Mouse (Mus musculus): Measurements from ENCODE around the gene Sema4d. TPM values are rescaled to one million over a fixed set of nuclear protein-coding genes. Genes with fewer than 3 reads are reported as not detected.
"Not testable (repeated sequence)": the region's sequence is repeated elsewhere in the genome, so short reads cannot be mapped to it uniquely, and the experiment has no call there.

Gene Sema4d
- polyA plus RNA-seq, 1 experiment from 2014 or later = 24.6 TPM

DNA sequence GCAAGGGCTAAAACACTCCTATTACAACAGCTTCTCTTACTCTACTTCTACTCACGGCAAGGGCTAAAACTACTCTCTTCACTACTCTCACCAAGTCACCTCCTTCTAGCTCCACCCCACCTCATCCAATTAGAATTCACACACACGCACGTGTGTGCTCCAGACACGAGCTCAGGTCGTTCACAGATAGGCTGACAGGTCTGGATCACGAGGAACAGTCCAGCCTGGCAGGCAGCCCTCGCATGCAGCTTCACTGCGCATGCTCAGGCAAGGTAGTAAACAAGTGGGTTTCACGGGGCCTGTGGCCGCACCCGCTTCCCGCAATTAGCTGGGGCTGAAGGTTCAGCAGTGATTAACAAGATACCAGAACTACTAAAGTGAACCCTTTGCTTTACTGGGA, 125.4 kb downstream of the Sema4d start:
- peaks cover 29% of the 10 kb centered on the region for H3K36me3 ChIP-seq (ENCODE audit: control insufficient read depth, insufficient read depth)
- not testable (repeated sequence) for H3K9ac ChIP-seq (replicated peaks; ENCODE audit: low read depth, low read length); H3K27me3 ChIP-seq (replicated peaks; ENCODE audit: control insufficient read depth, insufficient read depth, low read length); H3K4me2 ChIP-seq (ENCODE audit: low read length); H3K27ac ChIP-seq (ENCODE audit: low read length); H3K9me3 ChIP-seq (ENCODE audit: control insufficient read depth, low read length); H3K4me3 ChIP-seq (replicated peaks; ENCODE audit: low read length); H3K4me1 ChIP-seq (replicated peaks; ENCODE audit: control insufficient read depth, insufficient read depth, low read length); ATAC-seq
- 91% methylated on average over 12 of the region's 12 CpGs for WGBS

DNA sequence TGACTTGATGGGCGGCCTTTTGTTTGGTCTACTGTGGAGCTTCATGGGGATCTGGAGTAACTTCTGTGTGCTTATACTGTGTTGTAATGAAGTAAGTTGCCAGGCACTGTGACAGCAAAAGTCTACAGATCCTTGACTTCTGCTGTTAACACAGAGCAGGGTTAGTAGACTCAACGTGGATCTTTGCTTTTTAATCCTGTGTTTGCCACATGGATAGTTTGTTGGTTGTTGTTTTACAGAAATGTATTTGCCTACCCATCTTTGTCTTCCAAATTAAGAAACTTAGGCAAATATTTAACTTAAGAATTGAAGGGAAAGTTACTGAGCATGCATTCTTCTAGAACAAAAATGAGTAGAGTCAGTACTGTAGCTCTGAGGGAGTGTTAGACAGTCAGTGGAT, 130.0 kb downstream of the Sema4d start:
- Histone ChIP-seq H3K9ac (replicated peaks; ENCODE audit: low read depth, low read length) (no peak overlapping the region), H3K9me3 (ENCODE audit: control insufficient read depth, low read length) (no peaks in the 10 kb centered on the region), H3K4me3 (replicated peaks; ENCODE audit: low read length) (no peak overlapping the region), H3K27me3 (replicated peaks; ENCODE audit: control insufficient read depth, insufficient read depth, low read length) (no peaks in the 10 kb centered on the region), H3K36me3 (ENCODE audit: control insufficient read depth, insufficient read depth) (peaks cover 41% of the 10 kb centered on the region), H3K4me2 (ENCODE audit: low read length) (no peak overlapping the region), H3K4me1 (replicated peaks; ENCODE audit: control insufficient read depth, insufficient read depth, low read length) (no peaks in the 10 kb centered on the region), H3K27ac (ENCODE audit: low read length) (no peak overlapping the region)
- 97% methylated on average over 2 of the region's 2 CpGs for WGBS
- ATAC-seq = no peak

DNA sequence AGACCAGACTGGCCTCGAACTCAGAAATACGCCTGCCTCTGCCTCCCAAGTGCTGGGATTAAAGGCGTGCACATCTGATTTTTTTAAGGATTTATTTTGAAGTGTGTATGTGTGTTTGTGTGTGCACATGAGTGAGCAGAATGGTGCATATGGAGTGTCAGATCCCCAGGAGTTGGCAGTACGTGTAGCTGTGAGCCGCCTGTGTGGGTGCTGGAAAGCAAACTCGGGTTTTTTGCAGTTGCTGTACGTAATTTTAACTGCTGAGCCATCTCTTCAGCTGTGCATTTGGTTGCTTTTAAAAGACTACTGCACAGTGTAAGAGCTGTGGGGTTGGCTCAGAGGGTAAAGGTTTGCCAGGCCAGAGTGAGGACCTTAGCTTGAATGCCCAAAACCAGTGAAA, 134.0 kb downstream of the Sema4d start:
- Histone ChIP-seq H3K4me3 (replicated peaks; ENCODE audit: low read length) (no peak overlapping the region), H3K9ac (replicated peaks; ENCODE audit: low read depth, low read length) (no peak overlapping the region), H3K27ac (ENCODE audit: low read length) (no peak overlapping the region), H3K36me3 (ENCODE audit: control insufficient read depth, insufficient read depth) (peaks cover 37% of the 10 kb centered on the region), H3K9me3 (ENCODE audit: control insufficient read depth, low read length) (no peaks in the 10 kb centered on the region), H3K4me1 (replicated peaks; ENCODE audit: control insufficient read depth, insufficient read depth, low read length) (no peaks in the 10 kb centered on the region), H3K4me2 (ENCODE audit: low read length) (no peak overlapping the region), H3K27me3 (replicated peaks; ENCODE audit: control insufficient read depth, insufficient read depth, low read length) (no peaks in the 10 kb centered on the region)
- ATAC-seq = no peak
- 85% methylated on average over 7 of the region's 7 CpGs for WGBS

DNA sequence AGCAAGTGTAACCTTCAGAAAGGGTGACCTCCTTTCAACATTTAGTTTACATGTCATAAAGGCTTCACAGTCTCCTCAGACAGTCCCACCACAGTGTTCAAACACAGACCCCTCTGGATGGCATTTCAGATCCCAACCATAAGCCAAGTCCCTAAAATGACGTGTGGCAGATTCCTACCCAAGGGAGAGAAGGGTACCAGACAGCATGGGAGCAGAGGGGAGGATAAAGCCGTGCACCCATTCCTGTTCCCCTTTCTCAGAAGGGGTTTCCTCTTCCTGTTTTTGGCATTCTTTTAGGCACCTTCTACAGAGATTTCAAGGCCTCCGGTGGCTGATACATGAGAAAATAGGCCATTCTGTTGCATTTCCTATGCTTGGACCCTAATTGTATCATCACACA, 135.5 kb downstream of the Sema4d start:
- Histone ChIP-seq H3K4me2 (ENCODE audit: low read length) (no peak overlapping the region), H3K27me3 (replicated peaks; ENCODE audit: control insufficient read depth, insufficient read depth, low read length) (no peaks in the 10 kb centered on the region), H3K4me1 (replicated peaks; ENCODE audit: control insufficient read depth, insufficient read depth, low read length) (peaks cover under 1% of the 10 kb centered on the region; the same call in 1 of the 2 replicates), H3K9me3 (ENCODE audit: control insufficient read depth, low read length) (no peaks in the 10 kb centered on the region), H3K9ac (replicated peaks; ENCODE audit: low read depth, low read length) (no peak overlapping the region), H3K4me3 (replicated peaks; ENCODE audit: low read length) (no peak overlapping the region), H3K36me3 (ENCODE audit: control insufficient read depth, insufficient read depth) (peaks cover 31% of the 10 kb centered on the region), H3K27ac (ENCODE audit: low read length) (no peak overlapping the region)
- WGBS = 95% methylated on average over 3 of the region's 3 CpGs
- ATAC-seq = no peak

DNA sequence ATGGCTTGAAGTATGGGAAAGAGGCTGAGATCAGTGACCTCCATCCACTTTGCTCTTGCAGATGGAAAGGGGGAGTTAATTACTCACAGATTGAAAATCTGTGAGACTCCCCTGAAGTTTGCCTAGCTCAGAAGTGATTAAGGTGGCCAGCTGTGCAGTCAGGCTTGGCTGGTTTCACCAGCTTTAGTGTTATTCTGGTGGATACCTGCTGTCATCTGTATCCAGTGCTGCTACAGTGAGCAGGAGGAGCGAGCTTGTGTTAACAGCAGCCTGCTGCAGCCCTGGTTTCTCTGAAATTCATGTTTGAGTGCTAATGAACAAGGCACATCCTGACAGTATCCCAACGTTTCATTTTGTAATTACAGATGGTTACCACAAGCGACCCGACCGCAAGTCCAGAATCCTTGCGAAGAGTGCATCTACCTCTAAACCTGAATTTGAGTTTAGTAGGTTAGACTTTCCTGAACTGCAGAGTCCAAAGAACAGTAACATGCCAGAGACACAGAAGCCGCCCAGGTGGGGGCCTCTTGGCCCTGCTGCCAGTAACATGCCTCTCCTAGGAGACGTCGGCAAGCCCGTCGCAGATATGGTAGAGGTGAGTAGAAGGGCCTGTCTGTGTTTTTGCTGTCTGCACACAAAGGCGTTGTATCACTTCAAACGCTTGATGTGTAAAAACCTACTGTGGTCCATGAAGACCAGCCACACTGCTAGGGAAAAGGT, 136.9 kb downstream of the Sema4d start:
- H3K4me2 ChIP-seq (ENCODE audit: low read length) = no peak overlapping the region
- H3K9ac ChIP-seq (replicated peaks; ENCODE audit: low read depth, low read length) = no peak overlapping the region
- WGBS = 96% methylated on average over 13 of the region's 13 CpGs
- peaks cover 10% of the 10 kb centered on the region for H3K4me1 ChIP-seq (replicated peaks; ENCODE audit: control insufficient read depth, insufficient read depth, low read length)
- no peaks in the 10 kb centered on the region for H3K9me3 ChIP-seq (ENCODE audit: control insufficient read depth, low read length)
- no peaks in the 10 kb centered on the region for H3K27me3 ChIP-seq (replicated peaks; ENCODE audit: control insufficient read depth, insufficient read depth, low read length)
- H3K4me3 ChIP-seq (replicated peaks; ENCODE audit: low read length) = no peak overlapping the region
- H3K27ac ChIP-seq (ENCODE audit: low read length) = no peak overlapping the region
- no peak for ATAC-seq
- peaks cover 25% of the 10 kb centered on the region for H3K36me3 ChIP-seq (ENCODE audit: control insufficient read depth, insufficient read depth)

DNA sequence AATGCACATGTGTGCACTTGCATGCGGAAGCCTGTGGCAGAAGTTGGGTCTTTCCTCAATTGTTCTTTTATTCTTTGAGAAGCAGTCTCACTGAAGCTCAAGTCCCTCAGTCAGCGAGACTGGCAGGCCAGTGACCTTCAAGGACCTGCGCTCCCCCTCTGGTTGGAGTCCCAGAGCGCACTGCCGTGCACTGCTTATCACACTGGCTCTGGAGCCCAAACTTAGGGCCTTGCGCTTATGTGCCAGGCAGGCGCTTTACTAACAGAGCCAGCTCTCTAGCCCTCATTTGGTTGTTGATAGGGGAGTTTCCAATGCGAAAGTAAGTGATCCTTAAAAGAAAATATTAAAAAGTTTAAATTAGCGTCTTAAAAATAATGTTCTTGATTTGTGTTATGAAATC, 139.6 kb downstream of the Sema4d start:
- H3K4me3 ChIP-seq (replicated peaks; ENCODE audit: low read length) = no peak overlapping the region
- H3K9ac ChIP-seq (replicated peaks; ENCODE audit: low read depth, low read length) = no peak overlapping the region
- peaks cover 14% of the 10 kb centered on the region for H3K4me1 ChIP-seq (replicated peaks; ENCODE audit: control insufficient read depth, insufficient read depth, low read length)
- H3K27me3 ChIP-seq (replicated peaks; ENCODE audit: control insufficient read depth, insufficient read depth, low read length) = no peaks in the 10 kb centered on the region
- no peak overlapping the region for H3K4me2 ChIP-seq (ENCODE audit: low read length)
- no peak overlapping the region for H3K27ac ChIP-seq (ENCODE audit: low read length)
- ATAC-seq = no peak
- H3K36me3 ChIP-seq (ENCODE audit: control insufficient read depth, insufficient read depth) = peaks cover 11% of the 10 kb centered on the region
- 94% methylated on average over 9 of the region's 9 CpGs for WGBS
- no peaks in the 10 kb centered on the region for H3K9me3 ChIP-seq (ENCODE audit: control insufficient read depth, low read length)

DNA sequence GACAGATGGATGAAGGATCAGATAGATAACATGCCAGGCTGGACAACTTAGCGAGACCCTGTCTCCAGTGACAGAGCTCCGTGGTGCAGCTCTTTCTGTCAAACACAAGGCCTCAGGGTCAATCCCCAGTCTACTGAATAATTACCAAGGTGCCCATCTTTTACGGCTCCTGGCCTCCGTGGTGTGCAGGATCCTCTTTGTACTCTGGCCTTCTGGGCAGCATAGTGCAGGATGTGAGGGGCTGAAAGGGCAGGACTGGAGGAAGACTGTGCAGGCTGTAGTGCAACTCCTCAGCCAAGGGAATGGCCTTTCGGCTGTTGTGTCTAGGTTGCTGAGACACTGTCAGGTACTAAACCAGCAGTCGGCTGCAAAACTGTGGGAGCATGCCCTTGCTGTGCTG, 140.4 kb downstream of the Sema4d start:
- ATAC-seq = no peak
- no peak overlapping the region for H3K9ac ChIP-seq (replicated peaks; ENCODE audit: low read depth, low read length)
- peaks cover 14% of the 10 kb centered on the region for H3K4me1 ChIP-seq (replicated peaks; ENCODE audit: control insufficient read depth, insufficient read depth, low read length)
- H3K36me3 ChIP-seq (ENCODE audit: control insufficient read depth, insufficient read depth) = peaks cover 8% of the 10 kb centered on the region
- H3K27ac ChIP-seq (ENCODE audit: low read length) = no peak overlapping the region
- no peaks in the 10 kb centered on the region for H3K9me3 ChIP-seq (ENCODE audit: control insufficient read depth, low read length)
- H3K4me2 ChIP-seq (ENCODE audit: low read length) = no peak overlapping the region
- WGBS = 96% methylated on average over 6 of the region's 6 CpGs
- H3K27me3 ChIP-seq (replicated peaks; ENCODE audit: control insufficient read depth, insufficient read depth, low read length) = no peaks in the 10 kb centered on the region
- no peak overlapping the region for H3K4me3 ChIP-seq (replicated peaks; ENCODE audit: low read length)

DNA sequence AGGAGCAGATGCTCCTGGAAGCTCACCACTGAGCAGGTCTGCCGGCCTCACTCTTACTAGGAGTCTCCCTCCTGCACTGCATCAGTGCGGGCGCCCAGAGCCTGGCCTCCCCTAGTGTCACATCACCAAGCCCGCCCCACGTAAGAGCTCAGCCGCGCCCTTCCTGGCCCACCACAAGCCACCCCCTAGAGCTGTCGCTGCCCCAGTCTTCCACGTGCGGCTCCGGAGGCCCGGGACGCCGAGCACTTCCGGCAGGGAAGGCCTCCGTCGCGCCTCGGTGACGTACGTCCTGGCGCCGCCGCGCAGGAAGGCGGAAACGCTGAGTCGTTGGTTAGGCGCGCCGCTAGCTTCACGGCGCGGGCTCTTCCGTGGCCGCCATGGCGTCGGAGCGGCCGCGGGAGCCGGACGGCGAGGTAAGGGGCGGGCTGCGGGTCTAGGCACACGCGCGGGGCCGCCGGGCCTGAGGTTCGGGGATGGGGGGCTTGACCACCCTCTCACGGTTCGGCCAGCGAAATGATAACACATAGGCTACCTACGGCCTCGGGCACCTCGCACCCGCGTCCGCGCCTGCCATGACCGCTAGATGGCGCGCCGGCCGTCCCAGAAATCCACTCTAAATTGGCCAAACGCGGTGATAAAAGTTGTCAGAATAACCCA, 142.0 kb downstream of the Sema4d start, which contains the start of gene Secisbp2:
Gene Secisbp2 (plus strand): TSS at position 290 of the 657 bp plus-strand sequence.
- H3K4me3 ChIP-seq (replicated peaks; ENCODE audit: low read length) = peak within 1 kb of the TSS; percentile 85
- H3K4me2 ChIP-seq (ENCODE audit: low read length) = peak within 1 kb of the TSS; percentile 68
- H3K27me3 ChIP-seq (replicated peaks; ENCODE audit: control insufficient read depth, insufficient read depth, low read length) = no peaks in the 10 kb centered on the region
- peaks cover 18% of the 10 kb centered on the region for H3K4me1 ChIP-seq (replicated peaks; ENCODE audit: control insufficient read depth, insufficient read depth, low read length)
- H3K9me3 ChIP-seq (ENCODE audit: control insufficient read depth, low read length) = no peaks in the 10 kb centered on the region
- peak within 1 kb of the TSS; percentile 85 for H3K9ac ChIP-seq (replicated peaks; ENCODE audit: low read depth, low read length)
- H3K27ac ChIP-seq (ENCODE audit: low read length) = peak within 1 kb of the TSS; percentile 90
- ATAC-seq = peak; percentile 97
- WGBS = under 1% methylated on average over 69 of the region's 69 CpGs
- H3K36me3 ChIP-seq (ENCODE audit: control insufficient read depth, insufficient read depth) = no peaks in the 10 kb centered on the region; the same call in 1 of the 2 replicates

DNA sequence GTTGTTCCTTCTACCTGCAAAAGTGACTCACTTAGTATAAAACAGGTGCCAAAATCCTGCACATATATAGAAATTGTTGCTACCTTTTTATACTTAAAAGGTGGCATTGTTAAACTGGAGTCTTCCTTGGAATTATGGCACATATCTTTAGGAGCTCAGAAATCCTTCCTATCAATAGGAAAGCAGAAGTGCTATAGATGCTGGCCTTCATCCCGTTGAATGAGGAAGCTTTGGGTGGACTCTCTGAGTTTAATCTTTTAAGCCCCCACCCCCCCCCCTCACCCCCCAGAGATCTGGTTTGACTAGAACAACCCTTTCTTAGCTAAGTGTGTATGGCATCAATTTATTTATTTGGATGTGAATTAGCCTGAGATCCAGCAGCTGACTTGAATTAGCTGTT, 143.8 kb downstream of the Sema4d start:
- Histone ChIP-seq H3K4me1 (replicated peaks; ENCODE audit: control insufficient read depth, insufficient read depth, low read length) (peaks cover 27% of the 10 kb centered on the region), H3K4me2 (ENCODE audit: low read length) (no peak overlapping the region), H3K27ac (ENCODE audit: low read length) (no peak overlapping the region), H3K36me3 (ENCODE audit: control insufficient read depth, insufficient read depth) (no peaks in the 10 kb centered on the region), H3K4me3 (replicated peaks; ENCODE audit: low read length) (no peak overlapping the region), H3K9ac (replicated peaks; ENCODE audit: low read depth, low read length) (no peak overlapping the region), H3K27me3 (replicated peaks; ENCODE audit: control insufficient read depth, insufficient read depth, low read length) (no peaks in the 10 kb centered on the region), H3K9me3 (ENCODE audit: control insufficient read depth, low read length) (no peaks in the 10 kb centered on the region)
- ATAC-seq = no peak
- 47% methylated on average over 1 of the region's 1 CpGs for WGBS

Data from forebrain, embryonic 16.5 days (tissue).